Mouse (Mus musculus) liver, embryonic 14.5 days (tissue): ENCODE measurements at regions not wholly inside any gene's neighbourhood (a gene's known extent, or its start where the extent isn't known, plus 50 kb on each side); places are given as distances from the start of the nearest gene placed in this dataset.

ENCODE experiments used
- CTCF ChIP-seq: IDR thresholded peaks from 2 replicates; pipeline ENCODE4 v1.5.1; 2016; ENCODE audit warnings: antibody characterized with exemption, low read depth, control low read depth
- EP300 ChIP-seq: IDR thresholded peaks from 2 replicates; pipeline ENCODE4 v1.6.1; 2016; ENCODE audit warnings: antibody characterized with exemption, low read depth

- TF ChIP-seq CTCF (no peak), EP300 (no peak)
Measured at GRCm38 (mm10) chr13:107715616-107716015, 328.6 kb upstream of the Smim15 start.
